Mouse (Mus musculus) large intestine, adult 2 months (tissue): ENCODE data around the gene Nbeal1. TPM values are rescaled to one million over a fixed set of nuclear protein-coding genes. Genes with fewer than 3 reads are reported as not detected.

Source experiments
- DNase-seq: peaks from one replicate; pipeline ENCODE4 v3.0.0-alpha.2; 2012; ENCODE audit warnings: low read depth, low spot score
- WGBS: fragments of 180-500 bp; shearing (Covaris S2); methylation state at CpG from one replicate; pipeline ENCODE4 v1.1.7; 2018; 5-methylcytosine and 5-hydroxymethylcytosine counted together
- polyA plus RNA-seq: library from polyadenylated mRNA; depleted of rRNA; stranded (reverse); fragments of >200 nt; gene quantifications from 2 replicates; pipeline ENCODE4 v1.2.3, GENCODE M21; 2012; rRNA removed

Gene Nbeal1
- polyA plus RNA-seq, 1 experiment, result 1.6 TPM

- DNase-seq, result peak; percentile 64
- 2% methylated on average over 60 of the region's 60 CpGs for WGBS
Measured at GRCm38 (mm10) chr1:60342808-60343629, 162.6 kb downstream of the Nbeal1 start, which contains the start of gene Cyp20a1. TSS of gene Cyp20a1 (plus strand) at chr1:60343323.

- WGBS, result 11% methylated on average over 14 of the region's 14 CpGs
- DNase-seq, result no peak
Measured at GRCm38 (mm10) chr1:60343630-60344455, 163.4 kb downstream of the Nbeal1 start.

- DNase-seq, result no peak
- 75% methylated on average over 6 of the region's 6 CpGs for WGBS
Measured at GRCm38 (mm10) chr1:60344670-60345069, 164.3 kb downstream of the Nbeal1 start.

GRCm38 (mm10) chr1:60345712-60346111, 165.3 kb downstream of the Nbeal1 start:
- 71% methylated on average over 2 of the region's 2 CpGs for WGBS
- no peak for DNase-seq

- 86% methylated on average over 5 of the region's 5 CpGs for WGBS
- no peak for DNase-seq
Measured at GRCm38 (mm10) chr1:60352786-60353185, 172.4 kb downstream of the Nbeal1 start.

GRCm38 (mm10) chr1:60361626-60362025, 181.2 kb downstream of the Nbeal1 start:
- 95% methylated on average over 1 of the region's 1 CpGs for WGBS
- DNase-seq, result no peak

GRCm38 (mm10) chr1:60376556-60376955, 196.2 kb downstream of the Nbeal1 start:
- 92% methylated on average over 1 of the region's 1 CpGs for WGBS
- DNase-seq, result no peak

GRCm38 (mm10) chr1:60381910-60382309, 201.5 kb downstream of the Nbeal1 start:
- DNase-seq, result no peak
- WGBS, result over 99% methylated on average over 3 of the region's 3 CpGs

Other genes with a start within 250 kb of the Nbeal1 start
- gene Ica1l, start 137.4 kb upstream of the Nbeal1 start, polyA plus RNA-seq, result 0.14 and 0.19 TPM in 2 replicates
- 0.90 and 1.4 TPM in 2 replicates for gene Carf, start 82.4 kb upstream of the Nbeal1 start, polyA plus RNA-seq
- gene Wdr12, start 82.0 kb upstream of the Nbeal1 start, polyA plus RNA-seq, result 4.2 and 6.1 TPM in 2 replicates
- 3.7 and 4.5 TPM in 2 replicates for gene Cyp20a1, start 162.7 kb downstream of the Nbeal1 start, polyA plus RNA-seq
- gene Abi2, start 229.0 kb downstream of the Nbeal1 start, polyA plus RNA-seq, result 1.1 and 2.3 TPM in 2 replicates